10 mouse cellular contexts compared by ENCODE assay signal in genomic region chr16:63220228-63220879, GRCm38 (mm10).
A peak's percentile ranks its signal among the peaks of the same experiment; 100 is the strongest.
DNase-seq lines count a peak whose midpoint lies in the region; ATAC-seq and TF ChIP-seq lines count a peak whose summit lies in the region.
"Had no signal": no experiment of that assay in that cellular context is flagged by ENCODE, and none has a peak within 500 bp of the region (broad histone marks: within the 10 kb centered on the region; RNA-seq: fewer than 3 reads in every experiment).

No protein-coding gene starts in this region.

- ATAC-seq in embryonic facial prominence, embryonic 11.5 days (replicated peaks; ENCODE audit: insufficient number of reproducible peaks, low FRiP score, low TSS enrichment, low read depth) = 0 out of 2 replicates have a peak, but pooled peaks have one; percentile 44
- ATAC-seq in neural tube, embryonic 11.5 days (ENCODE audit: insufficient read depth, low FRiP score, low TSS enrichment) = peak; percentile 59; the same call in 1 of the 2 replicates
- ATAC-seq in midbrain, embryonic 16.5 days = peak; percentile 54; the same call in 1 of the 2 replicates
- no peak for ATAC-seq in liver, postnatal 0 days
- ATAC-seq: intestine, postnatal 0 days had no signal

- DNase-seq in embryonic facial prominence, embryonic 11.5 days (ENCODE audit: low spot score) = peak; percentile 49
- DNase-seq in embryonic facial prominence, embryonic 10.5 days (ENCODE audit: low spot score) = no peak
- DNase-seq in neural tube, embryonic 11.5 days (ENCODE audit: low spot score) = peak; percentile 12
- DNase-seq in neural tube, embryonic 10.5 days (ENCODE audit: extremely low spot score, low spot score) = no peak
- no peak for DNase-seq in cerebellum, adult 2 months
- no peak for DNase-seq in urinary bladder, postnatal 25 days (ENCODE audit: low spot score)
- no peak for DNase-seq in liver, postnatal 0 days

- H3K4me1 ChIP-seq in embryonic facial prominence, embryonic 11.5 days (ENCODE audit: control insufficient read depth, insufficient read depth, low read length) = no peaks in the 10 kb centered on the region
- H3K4me1 ChIP-seq in embryonic facial prominence, embryonic 10.5 days = 0 out of 2 replicates have a peak, but pooled peaks cover 3% of the 10 kb centered on the region
- H3K4me1 ChIP-seq in neural tube, embryonic 11.5 days (ENCODE audit: control insufficient read depth, insufficient read depth, low read length) = peaks cover 2% of the 10 kb centered on the region; the same call in 1 of the 2 replicates
- no peaks in the 10 kb centered on the region for H3K4me1 ChIP-seq in midbrain, embryonic 16.5 days (ENCODE audit: control insufficient read depth, insufficient read depth, low read length)
- no peaks in the 10 kb centered on the region for H3K4me1 ChIP-seq in cerebellum, adult 2 months (ENCODE audit: control insufficient read depth, insufficient read depth, low read length)
- H3K4me1 ChIP-seq in liver, postnatal 0 days (ENCODE audit: insufficient read depth) = no peaks in the 10 kb centered on the region
- H3K4me1 ChIP-seq: heart, embryonic 12.5 days had no signal

- no peaks in the 10 kb centered on the region for H3K36me3 ChIP-seq in embryonic facial prominence, embryonic 11.5 days (replicated peaks; ENCODE audit: control insufficient read depth, insufficient read depth, low read depth, low read length)
- H3K36me3 ChIP-seq in embryonic facial prominence, embryonic 10.5 days (replicated peaks) = no peaks in the 10 kb centered on the region
- H3K36me3 ChIP-seq in neural tube, embryonic 11.5 days (ENCODE audit: control insufficient read depth, insufficient read depth, low read length) = no peaks in the 10 kb centered on the region
- H3K36me3 ChIP-seq in midbrain, embryonic 16.5 days (ENCODE audit: control insufficient read depth, insufficient read depth, low read length) = no peaks in the 10 kb centered on the region
- no peaks in the 10 kb centered on the region for H3K36me3 ChIP-seq in liver, postnatal 0 days (replicated peaks; ENCODE audit: insufficient read depth, low read length)
- H3K36me3 ChIP-seq: heart, embryonic 12.5 days had no signal

- WGBS in embryonic facial prominence, embryonic 11.5 days = 52% methylated on average over 10 of the region's 10 CpGs
- 64% methylated on average over 10 of the region's 10 CpGs for WGBS in embryonic facial prominence, embryonic 10.5 days
- WGBS in neural tube, embryonic 11.5 days = 41% methylated on average over 10 of the region's 10 CpGs
- 65% methylated on average over 10 of the region's 10 CpGs for WGBS in midbrain, embryonic 16.5 days
- WGBS in cerebellum, adult 2 months = 28% methylated on average over 10 of the region's 10 CpGs
- WGBS in liver, postnatal 0 days (ENCODE audit: insufficient replicate concordance) = 74% methylated on average over 10 of the region's 10 CpGs

- no peak overlapping the region for H3K9ac ChIP-seq in embryonic facial prominence, embryonic 11.5 days (replicated peaks; ENCODE audit: low read length)
- H3K9ac ChIP-seq in neural tube, embryonic 11.5 days (ENCODE audit: low read length) = no peak overlapping the region
- no peak overlapping the region for H3K9ac ChIP-seq in midbrain, embryonic 16.5 days (ENCODE audit: low read depth, low read length)
- H3K9ac ChIP-seq in liver, postnatal 0 days (replicated peaks) = no peak overlapping the region
- H3K9ac ChIP-seq: heart, embryonic 12.5 days had no signal

- no peak overlapping the region for H3K4me2 ChIP-seq in embryonic facial prominence, embryonic 11.5 days (ENCODE audit: low read depth, low read length)
- no peak overlapping the region for H3K4me2 ChIP-seq in neural tube, embryonic 11.5 days (ENCODE audit: low read depth)
- peak overlapping the region; percentile 8; the same call in 1 of the 2 replicates for H3K4me2 ChIP-seq in midbrain, embryonic 16.5 days (ENCODE audit: low read length)
- H3K4me2 ChIP-seq in liver, postnatal 0 days (ENCODE audit: low read depth, low read length) = no peak overlapping the region
- H3K4me2 ChIP-seq: heart, embryonic 12.5 days had no signal

- H3K27ac ChIP-seq in embryonic facial prominence, embryonic 11.5 days (replicated peaks; ENCODE audit: low read depth, low read length) = no peak overlapping the region
- no peak overlapping the region for H3K27ac ChIP-seq in embryonic facial prominence, embryonic 10.5 days (replicated peaks)
- no peak overlapping the region for H3K27ac ChIP-seq in neural tube, embryonic 11.5 days (ENCODE audit: low read depth, low read length)
- H3K27ac ChIP-seq in midbrain, embryonic 16.5 days (ENCODE audit: low read length) = no peak overlapping the region
- no peak overlapping the region for H3K27ac ChIP-seq in cerebellum, adult 2 months (ENCODE audit: insufficient read depth, low read length)
- no peak overlapping the region for H3K27ac ChIP-seq in liver, postnatal 0 days (ENCODE audit: low read depth)

- no peaks in the 10 kb centered on the region for H3K27me3 ChIP-seq in embryonic facial prominence, embryonic 11.5 days (ENCODE audit: control insufficient read depth, insufficient read depth, low read length)
- no peaks in the 10 kb centered on the region for H3K27me3 ChIP-seq in embryonic facial prominence, embryonic 10.5 days (replicated peaks; ENCODE audit: low read depth, poor library complexity, severe bottlenecking)
- H3K27me3 ChIP-seq in neural tube, embryonic 11.5 days (ENCODE audit: control insufficient read depth, insufficient read depth, low read length) = no peaks in the 10 kb centered on the region
- H3K27me3 ChIP-seq in midbrain, embryonic 16.5 days (ENCODE audit: control insufficient read depth, insufficient read depth, low read depth, low read length) = no peaks in the 10 kb centered on the region
- H3K27me3 ChIP-seq in cerebellum, adult 2 months (ENCODE audit: control insufficient read depth, insufficient read depth, low read length) = no peaks in the 10 kb centered on the region
- H3K27me3 ChIP-seq in liver, postnatal 0 days (ENCODE audit: insufficient read depth, low read length) = no peaks in the 10 kb centered on the region
- H3K27me3 ChIP-seq: heart, embryonic 12.5 days had no signal

- TF ChIP-seq EP300 in liver, postnatal 0 days (IDR thresholded peaks at IDR 0.05; ENCODE audit: low read depth) = no peak

- TF ChIP-seq CTCF in cerebellum, adult 2 months (IDR thresholded peaks at IDR 0.05; ENCODE audit: borderline replicate concordance, insufficient read depth, low read depth, low read length) = no peak
- TF ChIP-seq CTCF in liver, postnatal 0 days (IDR thresholded peaks at IDR 0.05; ENCODE audit: low read depth) = no peak

- no peak for TF ChIP-seq POLR2A in cerebellum, adult 2 months (IDR thresholded peaks at IDR 0.05; ENCODE audit: borderline replicate concordance, insufficient read depth, low read length)

- H3K9me3 ChIP-seq in embryonic facial prominence, embryonic 11.5 days (replicated peaks; ENCODE audit: control insufficient read depth, low read length) = no peaks in the 10 kb centered on the region
- H3K9me3 ChIP-seq in embryonic facial prominence, embryonic 10.5 days = no peaks in the 10 kb centered on the region
- no peaks in the 10 kb centered on the region for H3K9me3 ChIP-seq in neural tube, embryonic 11.5 days (ENCODE audit: control insufficient read depth, low read length)
- H3K9me3 ChIP-seq in midbrain, embryonic 16.5 days (replicated peaks; ENCODE audit: control insufficient read depth, low read length, poor library complexity, severe bottlenecking) = no peaks in the 10 kb centered on the region
- H3K9me3 ChIP-seq in liver, postnatal 0 days (ENCODE audit: low read length) = no peaks in the 10 kb centered on the region
- H3K9me3 ChIP-seq: heart, embryonic 12.5 days had no signal

- H3K4me3 ChIP-seq in embryonic facial prominence, embryonic 11.5 days (ENCODE audit: low read depth, low read length) = no peak overlapping the region
- no peak overlapping the region for H3K4me3 ChIP-seq in embryonic facial prominence, embryonic 10.5 days
- H3K4me3 ChIP-seq in neural tube, embryonic 11.5 days (ENCODE audit: low read depth, low read length) = no peak overlapping the region
- no peak overlapping the region for H3K4me3 ChIP-seq in midbrain, embryonic 16.5 days (ENCODE audit: low read depth, low read length)
- H3K4me3 ChIP-seq in cerebellum, adult 2 months (replicated peaks; ENCODE audit: insufficient read depth, low read depth, low read length) = no peak overlapping the region
- H3K4me3 ChIP-seq in liver, postnatal 0 days (ENCODE audit: low read depth, low read length) = no peak overlapping the region
- H3K4me3 ChIP-seq: heart, embryonic 12.5 days had no signal

Comparison
In these comparisons a context has a peak if more than half of its experiments do, and no peak if none do; other contexts are left out.
1. DNase-seq: peak in embryonic facial prominence, embryonic 11.5 days (single experiment) and neural tube, embryonic 11.5 days (single experiment); none in embryonic facial prominence, embryonic 10.5 days (single experiment), neural tube, embryonic 10.5 days (single experiment), cerebellum, adult 2 months (0 of 2), urinary bladder, postnatal 25 days (single experiment) and liver, postnatal 0 days (single experiment).